Mouse (Mus musculus): ENCODE results near the gene Apbb1ip. TPM values are rescaled to one million over a fixed set of nuclear protein-coding genes. Genes with fewer than 3 reads are reported as not detected.
A peak's percentile ranks its signal among the peaks of the same experiment; 100 is the strongest.

The Apbb1ip gene
- polyA plus RNA-seq, 1 experiment from 2014 or later, result 2.2 TPM

DNA sequence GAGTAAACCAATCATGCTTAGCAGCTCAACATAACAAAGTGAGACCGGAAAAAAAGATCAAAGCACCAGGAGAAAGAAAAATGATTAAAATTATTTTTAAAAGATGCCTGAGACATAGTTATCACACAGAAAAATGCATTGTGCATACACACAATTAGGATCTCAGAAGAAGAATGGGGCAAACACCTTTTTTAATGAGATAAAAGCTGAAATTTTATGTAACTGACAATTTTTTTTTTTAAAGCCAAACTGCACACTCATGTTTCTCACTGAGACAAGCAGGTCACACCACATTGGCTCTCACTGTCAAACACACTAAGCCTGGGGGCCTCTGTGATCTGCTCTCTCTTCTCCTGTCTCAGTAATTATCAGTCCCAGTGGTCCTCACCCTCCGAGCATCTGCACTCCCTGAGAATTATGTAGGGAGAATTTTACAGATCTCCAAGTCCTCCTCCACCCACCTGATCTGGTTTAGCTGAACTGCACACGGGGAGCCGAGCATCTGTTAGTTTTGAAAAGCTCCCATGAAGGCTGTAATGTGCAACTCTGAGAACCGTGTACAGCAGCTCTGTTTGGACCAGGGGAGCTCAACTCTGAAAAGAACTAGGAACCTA lies 9.0 kb upstream of the Apbb1ip start:
- Histone ChIP-seq H3K9ac (ENCODE audit: low read length) (no peak overlapping the region), H3K27me3 (ENCODE audit: control insufficient read depth, insufficient read depth, low read length) (no peaks in the 10 kb centered on the region), H3K9me3 (replicated peaks; ENCODE audit: control insufficient read depth, low read length) (no peaks in the 10 kb centered on the region), H3K36me3 (ENCODE audit: control insufficient read depth, insufficient read depth, low read length) (no peaks in the 10 kb centered on the region), H3K4me3 (replicated peaks; ENCODE audit: low read length) (no peak overlapping the region), H3K4me2 (ENCODE audit: low read depth, low read length) (no peak overlapping the region), H3K27ac (ENCODE audit: low read length) (no peak overlapping the region), H3K4me1 (ENCODE audit: control insufficient read depth, insufficient read depth, low read length) (no peaks in the 10 kb centered on the region)
- WGBS, result 63% methylated on average over 5 of the region's 5 CpGs
- no peak for ATAC-seq (ENCODE audit: insufficient read depth, low FRiP score)

DNA sequence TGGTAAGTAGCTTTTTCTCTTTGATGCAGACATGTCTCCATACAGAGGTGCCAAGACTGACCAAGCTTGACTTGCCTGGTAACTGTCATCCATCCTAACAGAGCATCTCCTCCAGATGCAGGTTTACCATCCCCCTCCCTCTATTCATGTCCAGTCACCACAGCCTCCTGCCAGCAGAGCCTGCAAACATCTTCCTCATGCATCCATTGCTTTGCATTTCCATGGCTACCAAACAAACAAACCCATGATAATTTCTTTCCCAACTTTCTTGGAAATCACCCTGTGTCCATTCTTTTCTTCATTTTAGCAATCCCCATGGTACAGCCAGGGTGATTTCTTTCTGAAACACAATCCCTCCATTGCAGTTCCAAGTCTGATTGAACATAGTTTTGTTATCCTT lies 2.6 kb upstream of the Apbb1ip start:
- no peak for ATAC-seq (ENCODE audit: insufficient read depth, low FRiP score)
- Histone ChIP-seq H3K4me2 (ENCODE audit: low read depth, low read length) (no peak overlapping the region), H3K4me1 (ENCODE audit: control insufficient read depth, insufficient read depth, low read length) (peaks cover 9% of the 10 kb centered on the region), H3K27me3 (ENCODE audit: control insufficient read depth, insufficient read depth, low read length) (no peaks in the 10 kb centered on the region; the same call in 1 of the 2 replicates), H3K36me3 (ENCODE audit: control insufficient read depth, insufficient read depth, low read length) (no peaks in the 10 kb centered on the region), H3K27ac (ENCODE audit: low read length) (no peak overlapping the region), H3K9ac (ENCODE audit: low read length) (no peak overlapping the region), H3K4me3 (replicated peaks; ENCODE audit: low read length) (no peak overlapping the region), H3K9me3 (replicated peaks; ENCODE audit: control insufficient read depth, low read length) (no peaks in the 10 kb centered on the region)

GRCm38 (mm10) chr2:22774181-22774751 lies 372 bp downstream of the Apbb1ip start:
- under 1% methylated on average over 28 of the region's 28 CpGs for WGBS
- H3K4me2 ChIP-seq (ENCODE audit: low read depth, low read length), result peak overlapping the region; percentile 80
- H3K27me3 ChIP-seq (ENCODE audit: control insufficient read depth, insufficient read depth, low read length), result no peaks in the 10 kb centered on the region; the same call in 1 of the 2 replicates
- no peaks in the 10 kb centered on the region for H3K36me3 ChIP-seq (ENCODE audit: control insufficient read depth, insufficient read depth, low read length)
- peaks cover 9% of the 10 kb centered on the region for H3K4me1 ChIP-seq (ENCODE audit: control insufficient read depth, insufficient read depth, low read length)
- peak overlapping the region; percentile 60 for H3K9ac ChIP-seq (ENCODE audit: low read length)
- peak; percentile 83 for ATAC-seq (ENCODE audit: insufficient read depth, low FRiP score)
- peak overlapping the region; percentile 57; the same call in 1 of the 2 replicates for H3K27ac ChIP-seq (ENCODE audit: low read length)
- H3K4me3 ChIP-seq (replicated peaks; ENCODE audit: low read length), result peak overlapping the region; percentile 45
- H3K9me3 ChIP-seq (replicated peaks; ENCODE audit: control insufficient read depth, low read length), result no peaks in the 10 kb centered on the region

DNA sequence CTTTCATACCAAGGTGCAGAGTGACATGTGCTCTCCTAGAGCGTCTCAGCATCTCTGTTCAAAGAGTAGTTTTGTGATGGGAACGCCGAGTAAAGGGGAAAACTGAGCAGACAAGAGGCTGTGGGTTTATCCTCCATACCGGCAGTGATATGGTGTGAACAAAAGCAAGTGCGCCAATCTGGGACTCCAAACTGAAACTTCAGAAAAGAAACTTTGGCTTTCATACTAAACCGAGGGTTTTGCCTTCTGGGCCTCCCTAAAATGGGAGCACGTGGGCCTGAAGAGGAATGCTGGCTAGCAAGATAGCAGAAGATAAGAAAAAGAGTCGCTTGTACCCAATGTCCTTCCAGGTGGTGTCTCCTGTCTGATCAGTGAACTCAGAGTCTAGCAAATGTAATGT lies 1.3 kb downstream of the Apbb1ip start:
- H3K27me3 ChIP-seq (ENCODE audit: control insufficient read depth, insufficient read depth, low read length), result no peaks in the 10 kb centered on the region; the same call in 1 of the 2 replicates
- ATAC-seq (ENCODE audit: insufficient read depth, low FRiP score), result no peak
- H3K4me2 ChIP-seq (ENCODE audit: low read depth, low read length), result peak overlapping the region; percentile 27; the same call in 1 of the 2 replicates
- H3K9ac ChIP-seq (ENCODE audit: low read length), result no peak overlapping the region; the same call in 1 of the 2 replicates
- WGBS, result 50% methylated on average over 8 of the region's 8 CpGs
- H3K27ac ChIP-seq (ENCODE audit: low read length), result no peak overlapping the region
- peaks cover 9% of the 10 kb centered on the region for H3K4me1 ChIP-seq (ENCODE audit: control insufficient read depth, insufficient read depth, low read length)
- H3K4me3 ChIP-seq (replicated peaks; ENCODE audit: low read length), result peak overlapping the region; percentile 45
- no peaks in the 10 kb centered on the region for H3K9me3 ChIP-seq (replicated peaks; ENCODE audit: control insufficient read depth, low read length)
- no peaks in the 10 kb centered on the region for H3K36me3 ChIP-seq (ENCODE audit: control insufficient read depth, insufficient read depth, low read length)

GRCm38 (mm10) chr2:22775681-22776080 lies 1.8 kb downstream of the Apbb1ip start:
- ATAC-seq (ENCODE audit: insufficient read depth, low FRiP score), result no peak
- Histone ChIP-seq H3K4me1 (ENCODE audit: control insufficient read depth, insufficient read depth, low read length) (peaks cover 9% of the 10 kb centered on the region), H3K4me2 (ENCODE audit: low read depth, low read length) (no peak overlapping the region), H3K9me3 (replicated peaks; ENCODE audit: control insufficient read depth, low read length) (no peaks in the 10 kb centered on the region), H3K27me3 (ENCODE audit: control insufficient read depth, insufficient read depth, low read length) (no peaks in the 10 kb centered on the region; the same call in 1 of the 2 replicates), H3K4me3 (replicated peaks; ENCODE audit: low read length) (no peak overlapping the region; the same call in 1 of the 2 replicates), H3K9ac (ENCODE audit: low read length) (no peak overlapping the region), H3K36me3 (ENCODE audit: control insufficient read depth, insufficient read depth, low read length) (no peaks in the 10 kb centered on the region), H3K27ac (ENCODE audit: low read length) (no peak overlapping the region)
- WGBS, result 43% methylated on average over 3 of the region's 3 CpGs

- no peaks in the 10 kb centered on the region for H3K9me3 ChIP-seq (replicated peaks; ENCODE audit: control insufficient read depth, low read length)
- H3K36me3 ChIP-seq (ENCODE audit: control insufficient read depth, insufficient read depth, low read length), result no peaks in the 10 kb centered on the region
- H3K27ac ChIP-seq (ENCODE audit: low read length), result no peak overlapping the region
- H3K4me3 ChIP-seq (replicated peaks; ENCODE audit: low read length), result no peak overlapping the region
- H3K4me1 ChIP-seq (ENCODE audit: control insufficient read depth, insufficient read depth, low read length), result peaks cover 9% of the 10 kb centered on the region
- no peaks in the 10 kb centered on the region; the same call in 1 of the 2 replicates for H3K27me3 ChIP-seq (ENCODE audit: control insufficient read depth, insufficient read depth, low read length)
- no peak for ATAC-seq (ENCODE audit: insufficient read depth, low FRiP score)
- WGBS, result 68% methylated on average over 2 of the region's 2 CpGs
- H3K9ac ChIP-seq (ENCODE audit: low read length), result no peak overlapping the region
- H3K4me2 ChIP-seq (ENCODE audit: low read depth, low read length), result no peak overlapping the region
These were observed 2.8 kb downstream of the Apbb1ip start for GRCm38 (mm10) chr2:22776568-22777230.

GRCm38 (mm10) chr2:22777757-22778156 lies 3.9 kb downstream of the Apbb1ip start:
- WGBS, result 84% methylated on average over 3 of the region's 3 CpGs
- no peaks in the 10 kb centered on the region for H3K9me3 ChIP-seq (replicated peaks; ENCODE audit: control insufficient read depth, low read length)
- ATAC-seq (ENCODE audit: insufficient read depth, low FRiP score), result no peak

DNA sequence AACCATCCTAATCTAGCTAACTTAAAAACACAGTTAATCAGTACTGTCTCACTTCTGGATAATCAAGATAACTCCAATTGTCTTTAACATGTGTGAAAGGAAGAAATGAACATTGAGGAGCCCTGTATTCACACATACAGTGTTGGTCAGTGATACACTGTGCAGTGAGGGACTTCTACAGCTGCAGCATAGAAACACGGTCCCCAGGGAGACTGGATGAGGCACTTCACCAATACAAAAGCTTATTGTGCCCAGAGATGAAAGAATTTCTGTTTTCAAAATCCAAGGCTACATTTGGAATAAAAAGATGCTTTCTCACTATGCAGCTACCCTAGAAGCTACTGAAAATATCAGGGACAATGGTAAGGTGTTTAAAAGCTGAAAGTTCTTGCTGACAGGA lies 7.0 kb downstream of the Apbb1ip start:
- H3K36me3 ChIP-seq (ENCODE audit: control insufficient read depth, insufficient read depth, low read length), result no peaks in the 10 kb centered on the region
- ATAC-seq (ENCODE audit: insufficient read depth, low FRiP score), result no peak
- WGBS, result 75% methylated on average over 1 of the region's 1 CpGs
- no peak overlapping the region for H3K9ac ChIP-seq (ENCODE audit: low read length)
- H3K4me3 ChIP-seq (replicated peaks; ENCODE audit: low read length), result no peak overlapping the region
- no peak overlapping the region for H3K4me2 ChIP-seq (ENCODE audit: low read depth, low read length)
- H3K27me3 ChIP-seq (ENCODE audit: control insufficient read depth, insufficient read depth, low read length), result no peaks in the 10 kb centered on the region
- 0 out of 2 replicates have a peak, but pooled peaks cover 3% of the 10 kb centered on the region for H3K4me1 ChIP-seq (ENCODE audit: control insufficient read depth, insufficient read depth, low read length)
- no peak overlapping the region for H3K27ac ChIP-seq (ENCODE audit: low read length)
- H3K9me3 ChIP-seq (replicated peaks; ENCODE audit: control insufficient read depth, low read length), result no peaks in the 10 kb centered on the region

More at GRCm38 (mm10) chr2:22777757-22778156, 3.9 kb downstream of the Apbb1ip start:
- no peaks in the 10 kb centered on the region for H3K36me3 ChIP-seq (ENCODE audit: control insufficient read depth, insufficient read depth, low read length)
- H3K9ac ChIP-seq (ENCODE audit: low read length), result no peak overlapping the region
- no peaks in the 10 kb centered on the region; the same call in 1 of the 2 replicates for H3K27me3 ChIP-seq (ENCODE audit: control insufficient read depth, insufficient read depth, low read length)
- no peak overlapping the region for H3K27ac ChIP-seq (ENCODE audit: low read length)
- H3K4me1 ChIP-seq (ENCODE audit: control insufficient read depth, insufficient read depth, low read length), result peaks cover 11% of the 10 kb centered on the region
- no peak overlapping the region for H3K4me2 ChIP-seq (ENCODE audit: low read depth, low read length)
- H3K4me3 ChIP-seq (replicated peaks; ENCODE audit: low read length), result no peak overlapping the region

DNA sequence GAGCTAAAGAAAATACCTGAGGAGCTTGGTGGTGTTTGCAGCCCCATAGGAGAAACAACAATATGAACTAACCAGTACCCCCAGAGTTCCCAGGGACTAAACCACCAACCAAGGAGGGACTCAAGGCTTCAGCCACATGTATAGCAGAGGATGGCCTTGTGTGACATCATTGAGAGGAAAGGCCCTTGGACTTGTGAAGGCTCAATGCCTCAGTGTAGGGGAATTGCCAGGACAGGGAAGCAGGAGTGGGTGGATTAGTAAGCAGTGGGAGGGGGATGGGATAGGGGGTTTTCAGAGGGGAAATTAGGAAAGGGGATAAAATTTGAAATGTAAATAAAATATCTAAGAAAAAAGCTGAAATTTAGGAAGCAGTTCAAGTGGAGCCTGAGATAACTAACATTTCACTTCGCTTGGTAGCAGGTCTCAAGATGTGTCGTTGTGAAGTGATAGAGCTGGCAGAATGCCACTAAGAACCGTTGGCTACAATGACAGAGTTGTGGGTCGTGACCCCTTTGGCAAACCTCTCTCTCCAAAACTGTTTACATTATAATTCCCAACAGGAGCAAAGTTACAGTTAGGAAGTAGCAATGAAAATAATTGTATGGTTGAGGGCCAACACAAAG lies 7.6 kb downstream of the Apbb1ip start:
- Histone ChIP-seq H3K4me2 (ENCODE audit: low read depth, low read length) (no peak overlapping the region), H3K9me3 (replicated peaks; ENCODE audit: control insufficient read depth, low read length) (no peaks in the 10 kb centered on the region), H3K36me3 (ENCODE audit: control insufficient read depth, insufficient read depth, low read length) (no peaks in the 10 kb centered on the region), H3K4me1 (ENCODE audit: control insufficient read depth, insufficient read depth, low read length) (0 out of 2 replicates have a peak, but pooled peaks cover 3% of the 10 kb centered on the region), H3K4me3 (replicated peaks; ENCODE audit: low read length) (no peak overlapping the region), H3K27ac (ENCODE audit: low read length) (no peak overlapping the region), H3K27me3 (ENCODE audit: control insufficient read depth, insufficient read depth, low read length) (no peaks in the 10 kb centered on the region), H3K9ac (ENCODE audit: low read length) (no peak overlapping the region)
- 33% methylated on average over 4 of the region's 4 CpGs for WGBS
- no peak for ATAC-seq (ENCODE audit: insufficient read depth, low FRiP score)
